Mouse (Mus musculus): ENCODE results near the gene Catsperg2.
A peak's percentile ranks its signal among the peaks of the same experiment; 100 is the strongest.
"Not testable (repeated sequence)": the region's sequence is repeated elsewhere in the genome, so short reads cannot be mapped to it uniquely, and the experiment has no call there.

The Catsperg2 gene

DNA sequence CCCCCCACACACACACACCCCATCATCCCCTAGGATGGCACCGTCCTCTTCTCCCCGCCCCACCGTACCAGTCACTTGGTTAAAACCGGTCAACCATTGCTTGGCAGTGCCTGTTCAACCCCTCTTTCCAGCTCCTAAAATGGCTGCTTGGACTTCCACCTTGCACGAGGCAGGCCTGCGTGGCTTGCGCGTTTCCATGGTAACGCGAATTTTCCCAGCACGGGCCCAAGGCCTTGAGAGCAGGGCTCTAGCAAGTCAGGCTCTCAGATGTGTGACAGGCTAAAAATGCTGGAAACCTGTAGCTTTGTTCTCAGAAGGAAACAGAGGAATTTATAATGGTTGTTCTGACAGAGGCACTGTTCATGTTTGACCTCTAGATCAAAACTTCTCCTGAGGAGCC is at the start of gene Catsperg2:
Gene Catsperg2, minus strand, starts transcription at position 173 of the 400 bp plus-strand sequence.
- DNase-seq = peak; percentile 3

DNA sequence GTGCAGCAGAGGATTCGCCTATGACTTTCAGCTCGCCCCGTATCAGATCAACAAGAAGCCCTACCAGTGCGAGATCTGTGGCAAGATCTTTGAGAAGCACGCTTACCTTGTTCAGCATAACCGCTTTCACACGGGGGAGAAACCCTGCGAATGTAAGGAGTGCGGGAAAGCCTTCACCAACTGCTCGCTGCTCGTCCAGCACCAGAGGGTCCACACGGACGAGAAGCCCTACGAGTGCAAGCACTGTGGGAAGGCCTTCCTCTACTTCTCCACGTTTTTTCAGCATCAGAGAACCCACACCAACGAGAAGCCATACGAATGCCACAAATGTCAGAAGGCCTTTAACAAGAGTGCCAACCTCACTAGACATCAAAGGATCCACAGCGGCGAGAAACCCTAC is 49.7 kb upstream of the Catsperg2 start:
- no peak for DNase-seq

DNA sequence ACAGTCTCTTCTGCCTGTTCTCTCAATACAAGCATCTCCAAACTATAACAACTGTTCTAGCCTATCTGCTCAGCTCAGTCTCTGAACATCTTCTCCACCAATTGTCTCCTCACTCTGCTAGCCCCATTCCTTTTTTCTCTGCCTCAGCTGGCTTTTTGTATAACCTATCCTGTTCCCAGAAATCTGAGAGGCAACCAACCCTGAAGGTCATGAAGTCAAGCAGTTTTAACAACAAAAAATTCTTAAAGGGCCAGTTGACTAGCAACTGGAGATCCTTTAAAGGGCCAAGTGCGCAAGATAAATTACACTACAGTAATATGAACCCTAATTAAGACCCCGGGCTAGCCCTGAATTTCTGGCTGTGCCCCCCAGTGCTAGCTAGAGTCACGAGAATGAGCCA is 47.5 kb upstream of the Catsperg2 start:
- no peak for DNase-seq

DNA sequence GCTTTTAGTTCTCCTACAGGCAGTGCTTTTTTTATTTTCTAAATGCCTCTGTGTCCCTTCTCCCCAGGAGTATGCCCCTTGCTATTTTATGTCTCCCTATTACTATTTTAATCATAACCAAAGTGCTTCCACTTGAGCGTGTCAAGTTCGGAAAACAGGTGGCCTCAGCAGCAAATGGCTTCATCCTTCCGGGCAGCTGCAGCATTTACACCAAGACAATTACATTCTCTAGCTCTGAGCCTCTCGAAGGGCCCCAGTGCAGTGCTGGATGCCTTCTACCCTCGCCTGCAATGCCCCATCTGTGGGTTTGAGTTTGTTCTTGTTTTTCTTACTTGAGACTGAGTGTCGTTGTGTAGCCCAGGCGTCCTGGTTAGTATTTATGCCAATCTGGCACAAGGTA is 46.7 kb upstream of the Catsperg2 start:
- no peak for DNase-seq

DNA sequence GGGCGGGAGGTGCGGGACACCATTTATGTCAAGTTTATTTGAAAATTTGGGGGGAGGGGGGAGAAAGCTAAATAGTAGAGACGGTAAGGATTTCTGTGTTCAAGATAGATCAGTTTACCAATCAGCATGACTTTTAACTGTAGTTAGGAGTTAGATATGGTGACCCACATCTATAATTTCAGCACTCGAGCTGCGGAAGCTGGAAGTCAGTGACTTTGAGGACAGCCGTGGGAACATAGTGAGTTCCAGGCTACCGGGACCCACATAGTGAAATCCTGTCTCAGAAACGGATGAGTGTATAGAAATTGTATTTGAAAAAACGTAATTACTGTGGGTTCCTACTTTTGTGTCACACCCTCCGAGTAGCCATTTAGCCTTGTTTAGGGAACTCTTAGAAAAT is 42.1 kb upstream of the Catsperg2 start:
- no peak for DNase-seq

DNA sequence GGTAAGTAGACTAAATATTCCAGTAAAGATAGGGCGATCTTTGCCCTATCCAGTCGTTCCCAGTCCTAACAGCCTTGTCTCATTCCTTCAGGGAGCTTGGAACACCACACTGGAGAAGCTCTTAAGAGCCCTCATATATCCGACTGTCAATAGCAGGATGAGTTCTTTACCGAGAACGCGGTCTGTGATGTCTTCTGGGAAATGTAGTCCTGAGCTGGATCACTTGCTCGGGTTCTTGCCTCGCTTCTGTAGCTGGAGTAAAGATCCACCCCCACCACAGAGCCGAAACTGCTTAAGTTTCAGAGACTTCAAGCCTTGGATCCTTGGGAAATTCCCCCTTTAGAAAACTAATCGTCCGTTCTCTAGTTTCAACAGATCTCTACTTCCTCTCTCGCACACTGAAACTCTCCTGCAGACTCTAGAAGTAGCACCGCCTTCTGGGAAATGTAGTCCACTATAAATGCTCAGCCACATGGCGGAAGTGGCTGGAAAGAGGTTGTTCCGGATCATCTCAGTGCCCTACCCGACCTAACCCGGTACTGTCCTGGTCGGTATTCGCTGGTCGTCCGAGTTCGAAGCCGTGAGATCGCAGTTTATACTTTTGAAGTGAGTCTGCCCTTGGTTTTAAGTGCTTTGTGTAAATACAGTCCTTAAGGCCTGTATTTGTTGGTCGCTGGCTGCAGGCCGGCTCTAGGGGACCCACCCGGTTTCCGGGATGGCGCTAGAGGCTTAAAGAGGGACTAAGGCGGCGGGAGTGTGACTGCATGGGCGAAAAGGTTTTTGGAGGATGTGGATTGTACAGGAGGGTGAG is 41.5 kb upstream of the Catsperg2 start, which contains the start of gene Zfp84:
Gene Zfp84, plus strand, starts transcription at position 463 of the 811 bp plus-strand sequence.
- peak; percentile 64 for DNase-seq

DNA sequence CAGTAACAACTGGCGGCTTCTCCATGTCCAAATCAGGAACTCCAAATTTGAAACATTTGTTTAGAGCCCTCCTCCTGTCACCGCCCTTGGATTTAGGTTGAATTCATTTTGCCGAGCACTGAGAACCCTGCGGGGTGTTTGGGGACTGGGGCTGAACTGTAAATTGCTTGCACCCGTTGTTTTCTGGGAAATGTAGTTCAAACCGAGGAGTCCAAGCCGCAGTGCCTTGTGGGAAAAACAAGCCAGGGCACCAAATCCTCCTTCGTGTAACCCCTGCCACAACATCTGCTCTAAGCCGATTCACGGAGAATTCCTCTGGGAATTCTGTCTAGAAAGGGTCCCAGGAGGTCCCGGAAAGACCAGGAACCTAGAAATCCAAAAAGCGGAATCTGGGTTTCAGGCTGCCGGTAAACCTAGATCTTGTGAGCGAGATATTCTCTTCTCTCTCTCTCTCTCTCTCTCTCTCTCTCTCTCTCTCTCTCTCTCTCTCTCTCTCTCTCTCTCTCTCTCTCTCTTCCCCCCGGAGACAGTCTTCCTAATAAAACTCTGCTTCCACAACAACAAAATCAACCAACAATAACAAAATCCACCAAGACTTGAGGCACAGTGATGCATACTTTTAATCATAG is 40.3 kb upstream of the Catsperg2 start:
- DNase-seq = peak; percentile 70

DNA sequence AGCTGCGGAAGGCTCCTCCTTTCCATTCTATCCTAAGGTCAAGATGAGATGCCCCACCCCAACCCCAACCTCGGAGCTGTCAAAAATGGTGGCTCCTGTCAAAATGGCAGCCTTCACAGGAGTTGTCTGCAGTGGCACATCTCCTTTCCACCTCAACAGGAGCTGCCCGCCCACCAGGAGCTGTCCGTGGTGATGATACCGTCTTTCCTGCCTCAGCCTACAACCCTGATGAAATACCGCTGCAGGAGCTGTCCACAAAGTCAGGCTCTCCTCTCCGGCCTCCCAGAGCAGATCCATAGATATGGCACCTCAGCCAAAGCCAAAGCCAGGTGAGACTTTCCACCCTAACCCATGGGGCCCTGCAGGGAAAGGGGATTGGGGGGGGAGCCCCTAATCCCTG is 37.9 kb upstream of the Catsperg2 start:
- no peak for DNase-seq

DNA sequence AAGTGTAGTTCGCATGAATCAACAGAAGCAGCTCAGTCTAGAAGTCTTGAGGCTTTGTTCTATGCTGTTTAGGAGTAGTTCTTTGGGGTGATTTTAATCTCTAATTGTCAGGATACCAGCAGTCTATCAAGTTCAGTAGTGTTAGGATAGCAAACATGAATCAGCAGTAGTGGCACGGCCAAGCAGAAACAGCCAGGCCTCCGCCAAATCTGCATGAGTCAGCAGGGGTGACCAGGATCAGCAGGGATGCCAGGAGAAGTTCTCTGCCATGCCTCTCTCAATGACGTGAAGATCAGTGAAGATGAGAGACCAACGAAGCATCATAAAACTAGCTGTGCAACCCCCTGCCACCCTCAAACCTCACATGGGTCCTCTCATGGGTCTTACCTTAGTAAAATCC is 33.6 kb upstream of the Catsperg2 start:
- no peak for DNase-seq

DNA sequence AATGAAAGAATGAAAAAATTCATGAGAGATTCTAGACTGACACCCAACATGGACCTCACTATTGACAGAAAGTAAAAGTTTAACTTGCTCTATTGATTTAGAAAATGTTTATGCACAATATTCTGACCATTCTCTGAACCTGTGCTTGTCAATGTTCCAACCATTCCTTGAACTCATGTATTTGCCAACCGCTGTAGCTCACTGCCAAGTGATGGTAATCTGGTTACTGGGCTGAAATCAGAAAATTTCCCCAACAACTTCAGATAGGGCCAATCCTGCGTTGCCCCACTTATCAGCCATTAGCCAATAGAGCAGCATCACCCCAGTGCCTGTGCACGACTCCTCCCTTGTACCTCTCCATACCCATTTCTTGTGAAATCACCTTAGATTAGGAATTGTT is 15.4 kb upstream of the Catsperg2 start:
- no peak for DNase-seq

DNA sequence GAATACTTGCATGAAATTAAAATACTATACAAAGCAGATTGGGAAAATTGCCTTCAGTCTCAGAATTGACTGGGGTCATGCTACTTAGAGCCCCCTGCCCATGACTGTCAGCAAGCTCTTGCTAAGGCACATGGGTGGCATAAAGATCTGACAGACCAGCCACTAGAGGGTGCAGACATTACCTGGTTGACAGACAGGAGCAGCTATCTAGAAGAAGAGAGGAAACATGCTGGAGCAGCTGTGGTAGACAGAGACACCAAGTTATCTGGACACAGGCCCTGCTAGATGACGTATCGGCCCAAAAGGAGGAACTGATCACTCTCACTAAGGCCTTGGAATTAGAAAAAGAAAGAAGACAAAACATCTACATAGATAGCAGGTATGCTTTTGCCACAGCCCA is 1.2 kb upstream of the Catsperg2 start:
- DNase-seq = no peak

DNA sequence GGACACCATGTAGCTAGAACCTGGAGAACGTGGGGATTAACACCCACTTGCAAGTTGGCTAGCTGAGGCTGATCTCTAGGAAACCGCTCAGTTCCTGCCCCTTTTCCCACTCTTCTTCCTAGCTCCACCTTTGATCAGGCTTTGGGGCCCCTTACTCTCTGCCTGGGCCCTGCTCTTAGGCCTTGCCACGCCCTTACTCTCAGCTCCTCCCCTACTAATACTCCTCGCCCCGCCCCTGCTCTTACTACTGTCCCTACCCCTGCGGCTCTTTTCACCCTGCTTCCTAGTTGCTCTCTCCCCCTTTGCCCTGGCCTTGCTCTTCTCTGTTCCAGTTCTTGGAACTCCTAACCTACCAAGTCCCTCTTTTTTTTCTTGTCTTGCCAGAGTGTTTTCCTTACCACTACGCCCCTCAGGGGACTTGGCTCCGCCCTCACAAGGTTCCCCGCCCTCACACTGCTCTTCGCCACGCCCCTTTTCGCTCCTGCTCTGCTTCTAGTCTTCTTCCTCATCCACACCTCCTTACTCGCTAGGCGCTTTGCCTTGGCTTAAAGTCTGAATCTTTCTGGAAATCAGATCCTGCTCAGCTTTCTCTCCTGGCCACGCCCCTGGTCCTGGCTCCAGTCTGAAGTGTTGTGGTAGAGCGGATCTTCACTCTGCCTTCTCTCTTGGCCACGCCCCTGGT is 1.2 kb downstream of the Catsperg2 start:
- not testable (repeated sequence) for DNase-seq

DNA sequence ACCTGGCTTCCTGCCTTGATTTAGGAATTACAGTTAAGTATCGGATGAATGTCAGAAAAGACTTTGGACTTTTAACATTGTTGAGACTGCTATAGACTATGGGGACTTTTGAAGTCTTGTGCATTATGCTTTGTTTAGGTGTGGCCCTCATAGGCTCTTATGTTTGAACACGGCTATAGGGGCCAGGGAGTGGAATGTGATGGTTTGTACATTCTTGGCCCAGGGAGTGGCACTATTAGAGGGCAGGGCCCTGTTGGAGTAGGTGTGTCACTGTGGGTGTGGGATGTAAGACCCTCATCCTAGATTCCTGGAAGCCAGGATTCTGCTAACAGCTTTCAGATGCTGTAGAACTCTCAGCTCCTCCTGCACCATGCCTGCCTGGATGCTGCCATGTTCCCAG is 17.9 kb downstream of the Catsperg2 start:
- DNase-seq = not testable (repeated sequence)

DNA sequence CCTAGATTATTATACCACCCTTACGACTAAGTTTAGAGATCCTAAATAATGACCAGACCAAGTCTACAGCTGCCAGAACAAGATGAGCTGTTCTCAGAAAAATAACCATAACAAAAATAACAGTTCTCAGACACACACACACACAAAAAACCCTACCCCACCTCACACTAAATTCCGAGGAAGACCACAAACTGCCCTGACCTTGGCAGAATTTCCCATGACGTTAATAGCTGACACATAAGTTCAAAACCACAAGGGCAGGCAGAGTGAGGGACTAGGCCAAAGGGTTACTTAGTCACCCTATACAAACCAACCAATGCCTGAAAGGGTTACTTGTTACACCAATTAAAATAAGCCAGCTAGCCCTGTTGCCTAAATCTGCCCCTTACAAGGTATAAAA is 31.6 kb downstream of the Catsperg2 start:
- not testable (repeated sequence) for DNase-seq

DNA sequence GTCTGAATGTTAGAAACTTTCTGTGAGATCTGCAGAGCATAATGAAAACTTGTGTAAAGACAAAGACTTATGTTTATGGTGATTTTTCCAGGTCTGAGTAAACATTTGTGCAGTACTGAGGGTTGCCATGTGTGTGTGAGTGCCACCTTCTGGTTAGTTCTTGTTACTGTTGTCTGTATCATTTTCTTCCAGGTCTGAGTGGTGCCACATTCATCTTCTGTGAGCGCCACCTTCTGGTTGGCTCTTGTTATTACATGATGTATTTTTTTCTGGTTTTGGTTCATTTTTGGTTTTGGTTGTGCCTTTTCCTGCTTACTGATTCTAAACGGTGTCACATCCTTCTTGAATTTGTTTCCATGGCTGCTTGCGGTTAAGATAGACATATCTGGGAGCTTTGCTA is 45.0 kb downstream of the Catsperg2 start:
- DNase-seq = peak; percentile 21
